Mouse (Mus musculus): Measurements from ENCODE around the gene Cphx3. TPM values are rescaled to one million over a fixed set of nuclear protein-coding genes. Genes with fewer than 3 reads are reported as not detected.
"Not testable (repeated sequence)": the region's sequence is repeated elsewhere in the genome, so short reads cannot be mapped to it uniquely, and the experiment has no call there.

Gene Cphx3
- polyA plus RNA-seq, 1 experiment from 2014 or later: not detected

GRCm38 (mm10) chr14:26188361-26188760 is 106.3 kb downstream of the Cphx3 start:
- not testable (repeated sequence) for H3K9me3 ChIP-seq; H3K4me1 ChIP-seq; H3K27me3 ChIP-seq (ENCODE audit: insufficient read depth, poor library complexity, severe bottlenecking); H3K27ac ChIP-seq; DNase-seq (ENCODE audit: low spot score); H3K4me3 ChIP-seq; H3K36me3 ChIP-seq
- no CpG with 5 or more reads among the region's 8 CpGs for WGBS

- H3K27me3 ChIP-seq (ENCODE audit: insufficient read depth, poor library complexity, severe bottlenecking); H3K9me3 ChIP-seq; DNase-seq (ENCODE audit: low spot score); H3K27ac ChIP-seq; H3K36me3 ChIP-seq; H3K4me3 ChIP-seq; H3K4me1 ChIP-seq: not testable (repeated sequence)
- WGBS: no CpG with 5 or more reads among the region's 3 CpGs
Observed at GRCm38 (mm10) chr14:26197851-26198250, 115.8 kb downstream of the Cphx3 start.

- not testable (repeated sequence) for H3K4me3 ChIP-seq; H3K4me1 ChIP-seq; H3K9me3 ChIP-seq; H3K27ac ChIP-seq; H3K36me3 ChIP-seq; H3K27me3 ChIP-seq (ENCODE audit: insufficient read depth, poor library complexity, severe bottlenecking); DNase-seq (ENCODE audit: low spot score)
- whole genome bisulfite sequencing: no CpG with 5 or more reads among the region's 44 CpGs
Observed at GRCm38 (mm10) chr14:26206197-26206925, 124.3 kb downstream of the Cphx3 start.

- not testable (repeated sequence) for H3K27ac ChIP-seq; DNase-seq (ENCODE audit: low spot score); H3K4me1 ChIP-seq; H3K36me3 ChIP-seq; H3K9me3 ChIP-seq; H3K27me3 ChIP-seq (ENCODE audit: insufficient read depth, poor library complexity, severe bottlenecking); H3K4me3 ChIP-seq
- WGBS: no CpG with 5 or more reads among the region's 10 CpGs
Observed at GRCm38 (mm10) chr14:26206926-26207247, 124.8 kb downstream of the Cphx3 start, which contains the start of gene Tmem254b. Tmem254b (minus strand) TSS chr14:26207041.

- not testable (repeated sequence) for H3K9me3 ChIP-seq; H3K4me1 ChIP-seq; DNase-seq (ENCODE audit: low spot score); H3K36me3 ChIP-seq; H3K27ac ChIP-seq; H3K4me3 ChIP-seq; H3K27me3 ChIP-seq (ENCODE audit: insufficient read depth, poor library complexity, severe bottlenecking)
- WGBS: no CpG with 5 or more reads among the region's 5 CpGs
Observed at GRCm38 (mm10) chr14:26216233-26217000, 134.3 kb downstream of the Cphx3 start.

GRCm38 (mm10) chr14:26237183-26237582 is 155.1 kb downstream of the Cphx3 start:
- DNase-seq (ENCODE audit: low spot score); H3K9me3 ChIP-seq; H3K27me3 ChIP-seq (ENCODE audit: insufficient read depth, poor library complexity, severe bottlenecking); H3K36me3 ChIP-seq; H3K27ac ChIP-seq; H3K4me3 ChIP-seq; H3K4me1 ChIP-seq: not testable (repeated sequence)
- WGBS: no CpG with 5 or more reads among the region's 2 CpGs

GRCm38 (mm10) chr14:26257756-26258617 is 175.9 kb downstream of the Cphx3 start, which contains the start of gene Duxbl3:
Duxbl3 (plus strand) TSS chr14:26257962.
- not testable (repeated sequence) for H3K4me3 ChIP-seq; H3K9me3 ChIP-seq; H3K27me3 ChIP-seq (ENCODE audit: insufficient read depth, poor library complexity, severe bottlenecking); DNase-seq (ENCODE audit: low spot score); H3K4me1 ChIP-seq; H3K27ac ChIP-seq; H3K36me3 ChIP-seq
- WGBS: no CpG with 5 or more reads among the region's 25 CpGs

- H3K36me3 ChIP-seq; DNase-seq (ENCODE audit: low spot score); H3K27me3 ChIP-seq (ENCODE audit: insufficient read depth, poor library complexity, severe bottlenecking); H3K4me1 ChIP-seq; H3K27ac ChIP-seq; H3K9me3 ChIP-seq; H3K4me3 ChIP-seq: not testable (repeated sequence)
- WGBS: no CpG with 5 or more reads among the region's 6 CpGs
Observed at GRCm38 (mm10) chr14:26258729-26259128, 176.6 kb downstream of the Cphx3 start.

Other genes starting within 250 kb of the Cphx3 start
- 10.9 and 17.7 TPM in 2 replicates for gene Anxa11, start 240.1 kb upstream of the Cphx3 start, polyA plus RNA-seq (2016; fragmentation: Nextera tagmentation; extraction: Ambion mirVana)
- gene Plac9a, start 179.2 kb upstream of the Cphx3 start, polyA plus RNA-seq (2016; fragmentation: Nextera tagmentation; extraction: Ambion mirVana): 0.21 TPM in 1 of 2 replicates, not detected in the other
- 1.6 and 2.2 TPM in 2 replicates for gene Tmem254a, start 154.6 kb upstream of the Cphx3 start, polyA plus RNA-seq (2016; fragmentation: Nextera tagmentation; extraction: Ambion mirVana)
- gene Cphx1, start 144.0 kb upstream of the Cphx3 start, polyA plus RNA-seq (2016; fragmentation: Nextera tagmentation; extraction: Ambion mirVana): not detected in 2 replicates
- gene Duxbl1, start 103.7 kb upstream of the Cphx3 start, polyA plus RNA-seq (2016; fragmentation: Nextera tagmentation; extraction: Ambion mirVana): 1.2 and 1.4 TPM in 2 replicates
- gene Gm9780, start 39.6 kb upstream of the Cphx3 start, polyA plus RNA-seq (2016; fragmentation: Nextera tagmentation; extraction: Ambion mirVana): 1.1 TPM in 1 of 2 replicates, not detected in the other
- gene Tmem254c, start 14.9 kb upstream of the Cphx3 start, polyA plus RNA-seq (2016; fragmentation: Nextera tagmentation; extraction: Ambion mirVana): 28.7 and 28.9 TPM in 2 replicates
- not detected in 2 replicates for gene Cphx2, start 781 bp upstream of the Cphx3 start, polyA plus RNA-seq (2016; fragmentation: Nextera tagmentation; extraction: Ambion mirVana)
- gene Duxbl2, start 36.1 kb downstream of the Cphx3 start, polyA plus RNA-seq (2016; fragmentation: Nextera tagmentation; extraction: Ambion mirVana): 0.94 TPM in 1 of 2 replicates, not detected in the other
- gene Plac9b, start 100.2 kb downstream of the Cphx3 start, polyA plus RNA-seq (2016; fragmentation: Nextera tagmentation; extraction: Ambion mirVana): 0.80 and 0.95 TPM in 2 replicates
- 21.3 and 26.4 TPM in 2 replicates for gene Tmem254b, start 124.7 kb downstream of the Cphx3 start, polyA plus RNA-seq (2016; fragmentation: Nextera tagmentation; extraction: Ambion mirVana)
- 1.1 TPM in 1 of 2 replicates, not detected in the other for gene Duxbl3, start 175.7 kb downstream of the Cphx3 start, polyA plus RNA-seq (2016; fragmentation: Nextera tagmentation; extraction: Ambion mirVana)

Data from heart, embryonic 10.5 days (tissue).